Mouse (Mus musculus) stomach, postnatal 0 days (tissue): ENCODE data around the gene Fbxl17. TPM values are rescaled to one million over a fixed set of nuclear protein-coding genes. Genes with fewer than 3 reads are reported as not detected.

Experiments
- ATAC-seq: fragments of 200-750 bp; cut with Nextera tagmentation; 2 replicates; pipeline ENCODE4 v1.8.0; 2017; ENCODE audit not compliant: low FRiP score, low TSS enrichment
- DNase-seq: peaks from one replicate; pipeline ENCODE4 v3.0.0-alpha.2; 2016; ENCODE audit warnings: low spot score
- H3K27ac ChIP-seq: fragments of 300-500 bp; sonication (generic); replicated peaks from 2 replicates; pipeline ENCODE4 v1.5.1; 2014; ENCODE audit warnings: mild to moderate bottlenecking, control low read depth
- H3K27me3 ChIP-seq: fragments of 300-500 bp; sonication (generic); 2 replicates; pipeline ENCODE4 v1.6.1; 2014; ENCODE audit warnings: low read length; ENCODE audit not compliant: control insufficient read depth, insufficient read depth
- H3K36me3 ChIP-seq: fragments of 300-500 bp; sonication (generic); 2 replicates; pipeline ENCODE4 v1.6.1; 2014; ENCODE audit warnings: low read length, mixed read lengths; ENCODE audit not compliant: control insufficient read depth, insufficient read depth
- H3K4me1 ChIP-seq: fragments of 300-500 bp; sonication (generic); replicated peaks from 2 replicates; pipeline ENCODE4 v1.6.1; 2014; ENCODE audit warnings: antibody characterized with exemption; ENCODE audit not compliant: control insufficient read depth, insufficient read depth
- H3K4me2 ChIP-seq: fragments of 300-500 bp; sonication (generic); replicated peaks from 2 replicates; pipeline ENCODE4 v1.6.1; 2014; ENCODE audit warnings: low read depth, mild to moderate bottlenecking, control low read depth, moderate library complexity
- H3K4me3 ChIP-seq: fragments of 300-500 bp; sonication (generic); 2 replicates; pipeline ENCODE4 v1.5.1; 2014; ENCODE audit warnings: low read depth, low read length, control low read depth
- H3K9ac ChIP-seq: fragments of 300-500 bp; sonication (generic); 2 replicates; pipeline ENCODE4 v1.6.1; 2014; ENCODE audit warnings: mild to moderate bottlenecking, low read length, control low read depth, mixed read lengths
- H3K9me3 ChIP-seq: fragments of 300-500 bp; sonication (generic); 2 replicates; pipeline ENCODE4 v1.6.1; 2016; ENCODE audit warnings: low read length; ENCODE audit not compliant: control insufficient read depth
- CTCF ChIP-seq: IDR thresholded peaks from 2 replicates; pipeline ENCODE4 v1.5.1; 2016; ENCODE audit warnings: antibody characterized with exemption, low read depth, mild to moderate bottlenecking, moderate library complexity
- EP300 ChIP-seq: optimal IDR thresholded peaks from 2 replicates; pipeline ENCODE3; 2016; ENCODE audit warnings: antibody characterized with exemption
- WGBS: fragments of 180-500 bp; shearing (Covaris S2); extraction: QIAGEN DNeasy Blood & Tissue Kit; methylation state at CpG from one replicate; pipeline ENCODE4 v1.1.7; 2014; 5-methylcytosine and 5-hydroxymethylcytosine counted together
- polyA plus RNA-seq: library from polyadenylated mRNA; unstranded; fragments of >200 nt; fragmentation: Nextera tagmentation; extraction: Ambion mirVana; gene quantifications from 2 replicates; pipeline ENCODE4 v1.2.1, GENCODE M21; 2015

The Fbxl17 gene
- polyA plus RNA-seq, 1 experiment from 2014 or later = 3.6 TPM

GRCm38 (mm10) chr17:63061786-63062185 lies 438.0 kb downstream of the Fbxl17 start:
- no peak overlapping the region for H3K27ac ChIP-seq
- TF ChIP-seq EP300 = no peak
- no peak for TF ChIP-seq CTCF
- H3K9ac ChIP-seq = no peak overlapping the region
- H3K9me3 ChIP-seq = no peaks in the 10 kb centered on the region
- 91% methylated on average over 3 of the region's 3 CpGs for WGBS
- DNase-seq (no peak), ATAC-seq (no peak)
- H3K4me1 ChIP-seq = no peaks in the 10 kb centered on the region
- H3K36me3 ChIP-seq = 0 out of 2 replicates have a peak, but pooled peaks cover 2% of the 10 kb centered on the region
- no peaks in the 10 kb centered on the region for H3K27me3 ChIP-seq
- H3K4me2 ChIP-seq = no peak overlapping the region
- H3K4me3 ChIP-seq = no peak overlapping the region

- DNase-seq (no peak), ATAC-seq (no peak)
- no peak overlapping the region for H3K9ac ChIP-seq
- H3K4me3 ChIP-seq = no peak overlapping the region
- no peak overlapping the region for H3K27ac ChIP-seq
- H3K27me3 ChIP-seq = no peaks in the 10 kb centered on the region
- 0 out of 2 replicates have a peak, but pooled peaks cover 2% of the 10 kb centered on the region for H3K36me3 ChIP-seq
- H3K4me1 ChIP-seq = no peaks in the 10 kb centered on the region
- no peaks in the 10 kb centered on the region for H3K9me3 ChIP-seq
- no peak overlapping the region for H3K4me2 ChIP-seq
- TF ChIP-seq EP300 = no peak
- no peak for TF ChIP-seq CTCF
- 53% methylated on average over 3 of the region's 3 CpGs for WGBS
These were observed 439.0 kb downstream of the Fbxl17 start for GRCm38 (mm10) chr17:63060814-63061213.

- Histone ChIP-seq H3K9me3 (no peaks in the 10 kb centered on the region), H3K4me2 (no peak overlapping the region), H3K36me3 (0 out of 2 replicates have a peak, but pooled peaks cover 2% of the 10 kb centered on the region), H3K9ac (no peak overlapping the region), H3K27ac (no peak overlapping the region), H3K27me3 (no peaks in the 10 kb centered on the region), H3K4me1 (no peaks in the 10 kb centered on the region), H3K4me3 (no peak overlapping the region)
- TF ChIP-seq CTCF = no peak
- TF ChIP-seq EP300 = no peak
- DNase-seq = no peak
- ATAC-seq = no peak
- WGBS = 84% methylated on average over 15 of the region's 15 CpGs
These were observed 442.0 kb downstream of the Fbxl17 start for GRCm38 (mm10) chr17:63057740-63058388.

GRCm38 (mm10) chr17:63056976-63057375 lies 442.8 kb downstream of the Fbxl17 start:
- Histone ChIP-seq H3K27ac (no peak overlapping the region), H3K9me3 (no peaks in the 10 kb centered on the region), H3K27me3 (no peaks in the 10 kb centered on the region), H3K4me1 (no peaks in the 10 kb centered on the region), H3K36me3 (0 out of 2 replicates have a peak, but pooled peaks cover 2% of the 10 kb centered on the region), H3K9ac (no peak overlapping the region), H3K4me3 (no peak overlapping the region), H3K4me2 (no peak overlapping the region)
- no peak for ATAC-seq
- TF ChIP-seq EP300 = no peak
- no peak for TF ChIP-seq CTCF
- 89% methylated on average over 3 of the region's 3 CpGs for WGBS
- no peak for DNase-seq

GRCm38 (mm10) chr17:63053311-63053710 lies 446.5 kb downstream of the Fbxl17 start:
- ATAC-seq = no peak
- no peak for DNase-seq

GRCm38 (mm10) chr17:63046401-63046800 lies 453.4 kb downstream of the Fbxl17 start:
- ATAC-seq = no peak
- no peak for DNase-seq
- Histone ChIP-seq H3K4me3 (no peak overlapping the region), H3K27ac (no peak overlapping the region), H3K9me3 (no peaks in the 10 kb centered on the region), H3K4me1 (no peaks in the 10 kb centered on the region), H3K36me3 (no peaks in the 10 kb centered on the region), H3K27me3 (no peaks in the 10 kb centered on the region), H3K9ac (no peak overlapping the region), H3K4me2 (no peak overlapping the region)
- 63% methylated on average over 3 of the region's 3 CpGs for WGBS
- TF ChIP-seq EP300 = no peak
- no peak for TF ChIP-seq CTCF

More at GRCm38 (mm10) chr17:63053311-63053710, 446.5 kb downstream of the Fbxl17 start:
- Histone ChIP-seq H3K27me3 (no peaks in the 10 kb centered on the region), H3K9me3 (no peaks in the 10 kb centered on the region), H3K4me3 (no peak overlapping the region), H3K36me3 (no peaks in the 10 kb centered on the region), H3K9ac (no peak overlapping the region), H3K4me2 (no peak overlapping the region), H3K27ac (no peak overlapping the region), H3K4me1 (no peaks in the 10 kb centered on the region)
- 77% methylated on average over 3 of the region's 3 CpGs for WGBS
- TF ChIP-seq EP300 (no peak), CTCF (no peak)
